Mouse (Mus musculus): ENCODE measurements around the gene 4833439L19Rik.
"Not testable (repeated sequence)": the region's sequence is repeated elsewhere in the genome, so short reads cannot be mapped to it uniquely, and the experiment has no call there.

Gene 4833439L19Rik

GRCm38 (mm10) chr13:54565201-54565581 lies at the start of gene 4833439L19Rik:
4833439L19Rik (minus strand) TSS chr13:54565435.
- DNase-seq (ENCODE audit: low spot score in 2 of 2), result peak; percentile 89 to 93

GRCm38 (mm10) chr13:54613141-54613540 lies 47.9 kb upstream of the 4833439L19Rik start:
- DNase-seq (ENCODE audit: low spot score in 2 of 2), result not testable (repeated sequence)

GRCm38 (mm10) chr13:54610972-54611754 lies 45.9 kb upstream of the 4833439L19Rik start, which contains the start of gene Cltb:
Cltb (minus strand) TSS chr13:54611344.
- peak; percentile 89 to 92 for DNase-seq (ENCODE audit: low spot score in 2 of 2)

- DNase-seq (ENCODE audit: low spot score in 2 of 2), result no peak
These were observed 45.4 kb upstream of the 4833439L19Rik start for GRCm38 (mm10) chr13:54610613-54610971.

- DNase-seq (ENCODE audit: low spot score in 2 of 2), result no peak
These were observed 44.1 kb upstream of the 4833439L19Rik start for GRCm38 (mm10) chr13:54609301-54609700.

GRCm38 (mm10) chr13:54608666-54609065 lies 43.4 kb upstream of the 4833439L19Rik start:
- DNase-seq (ENCODE audit: low spot score in 2 of 2), result no peak

- no peak for DNase-seq (ENCODE audit: low spot score in 2 of 2)
These were observed 42.8 kb upstream of the 4833439L19Rik start for GRCm38 (mm10) chr13:54608002-54608401.

- no peak for DNase-seq (ENCODE audit: low spot score in 2 of 2)
These were observed 42.0 kb upstream of the 4833439L19Rik start for GRCm38 (mm10) chr13:54607204-54607603.

GRCm38 (mm10) chr13:54605426-54605825 lies 40.2 kb upstream of the 4833439L19Rik start:
- no peak for DNase-seq (ENCODE audit: low spot score in 2 of 2)

- DNase-seq (ENCODE audit: low spot score in 2 of 2), result no peak
These were observed 39.0 kb upstream of the 4833439L19Rik start for GRCm38 (mm10) chr13:54604221-54604620.

- DNase-seq (ENCODE audit: low spot score in 2 of 2), result no peak
These were observed 38.3 kb upstream of the 4833439L19Rik start for GRCm38 (mm10) chr13:54603501-54603900.

GRCm38 (mm10) chr13:54602639-54603111 lies 37.4 kb upstream of the 4833439L19Rik start:
- DNase-seq (ENCODE audit: low spot score in 2 of 2), result no peak

GRCm38 (mm10) chr13:54598622-54599143 lies 33.4 kb upstream of the 4833439L19Rik start:
- no peak for DNase-seq (ENCODE audit: low spot score in 2 of 2)

GRCm38 (mm10) chr13:54596870-54597269 lies 31.6 kb upstream of the 4833439L19Rik start:
- DNase-seq (ENCODE audit: low spot score in 2 of 2), result no peak

GRCm38 (mm10) chr13:54596107-54596690 lies 31.0 kb upstream of the 4833439L19Rik start:
- DNase-seq (ENCODE audit: low spot score in 2 of 2), result no peak

- DNase-seq (ENCODE audit: low spot score in 2 of 2), result no peak
These were observed 28.4 kb upstream of the 4833439L19Rik start for GRCm38 (mm10) chr13:54593617-54594016.

GRCm38 (mm10) chr13:54591776-54592356 lies 26.6 kb upstream of the 4833439L19Rik start:
- no peak for DNase-seq (ENCODE audit: low spot score in 2 of 2)

GRCm38 (mm10) chr13:54589996-54590951 lies 25.0 kb upstream of the 4833439L19Rik start, which contains the start of the genes Nop16 and Higd2a:
Nop16 (minus strand) TSS chr13:54590090.
Higd2a (plus strand) TSS chr13:54590207.
- peak; percentile 75 to 89 for DNase-seq (ENCODE audit: low spot score in 2 of 2)

GRCm38 (mm10) chr13:54589414-54589995 lies 24.3 kb upstream of the 4833439L19Rik start:
- DNase-seq (ENCODE audit: low spot score in 2 of 2), result no peak

GRCm38 (mm10) chr13:54585831-54586230 lies 20.6 kb upstream of the 4833439L19Rik start:
- no peak for DNase-seq (ENCODE audit: low spot score in 2 of 2)

GRCm38 (mm10) chr13:54582860-54583259 lies 17.6 kb upstream of the 4833439L19Rik start:
- DNase-seq (ENCODE audit: low spot score in 2 of 2), result no peak

Measured in cerebellum, postnatal 4 days (tissue).